Mouse (Mus musculus) heart, adult 2 months (tissue): ENCODE data around the gene Ltbr. TPM values are rescaled to one million over a fixed set of nuclear protein-coding genes. Genes with fewer than 3 reads are reported as not detected.

Source experiments
- DNase-seq, 2 experiments: peaks; one replicate each; pipeline ENCODE4 v3.0.0; 2021
- H3K27ac ChIP-seq: fragments of 200-600 bp; 2 replicates; pipeline ENCODE4 v1.8.1; 2022
- H3K27me3 ChIP-seq: fragments of 200-500 bp; 2 replicates; pipeline ENCODE4 v1.6.1; 2012; ENCODE audit warnings: mild to moderate bottlenecking, low read length, inconsistent platforms, mixed read lengths; ENCODE audit not compliant: control insufficient read depth, insufficient read depth
- H3K36me3 ChIP-seq: fragments of 200-500 bp; 2 replicates; pipeline ENCODE4 v1.6.1; 2012; ENCODE audit warnings: low read length, inconsistent platforms; ENCODE audit not compliant: control insufficient read depth, insufficient read depth
- H3K4me1 ChIP-seq: fragments of 200-500 bp; 2 replicates; pipeline ENCODE4 v1.6.1; 2011; ENCODE audit warnings: low read length; ENCODE audit not compliant: control insufficient read depth, insufficient read depth
- H3K4me3 ChIP-seq: fragments of 200-600 bp; 2 replicates; pipeline ENCODE4 v1.8.1; 2022
- H3K79me2 ChIP-seq: fragments of 200-500 bp; replicated peaks from 2 replicates; pipeline ENCODE4 v1.6.1; 2012; ENCODE audit warnings: mild to moderate bottlenecking, inconsistent platforms, low read length, moderate library complexity, mixed read lengths; ENCODE audit not compliant: control insufficient read depth, insufficient read depth
- H3K9ac ChIP-seq: fragments of 200-500 bp; 2 replicates; pipeline ENCODE4 v1.6.1; 2012; ENCODE audit warnings: low read depth, mild to moderate bottlenecking, control low read depth, inconsistent platforms, low read length, mixed read lengths
- CTCF ChIP-seq: fragments of 200-600 bp; IDR thresholded peaks from 2 replicates; pipeline ENCODE4 v1.8.1; 2022; ENCODE audit warnings: antibody characterized with exemption, mild to moderate bottlenecking, moderate library complexity
- EP300 ChIP-seq: fragments of 200-500 bp; IDR thresholded peaks from 2 replicates; pipeline ENCODE4 v1.6.1; 2011; ENCODE audit warnings: low read depth, low read length, control low read depth; ENCODE audit not compliant: insufficient read depth
- POLR2A ChIP-seq: fragments of 200-500 bp; IDR thresholded peaks from 2 replicates; pipeline ENCODE4 v1.6.1; 2011; ENCODE audit warnings: mild to moderate bottlenecking, low read depth, low read length, control low read depth; ENCODE audit not compliant: insufficient read depth
- WGBS: fragments of 180-500 bp; shearing (Covaris S2); methylation state at CpG from one replicate; pipeline ENCODE4 v1.1.7; 2018; 5-methylcytosine and 5-hydroxymethylcytosine counted together
- intact Hi-C: fragments of 180-260 bp; cut with DNase I; formaldehyde crosslinking; loops from one replicate; pipeline ENCODE4 v1.15.1; 2025
- polyA plus RNA-seq: library from polyadenylated mRNA; depleted of rRNA; stranded (reverse); fragments of >200 nt; gene quantifications from 2 replicates; pipeline ENCODE4 v1.2.3, GENCODE M21; 2012
- total RNA-seq, 2 experiments: library from RNA; stranded (reverse); gene quantifications; 2 replicates each; pipeline ENCODE4 v1.2.3; 2021

The Ltbr gene
- total and polyA plus RNA-seq, 3 experiments: 28.2 to 36.5 (median 28.8) TPM

GRCm38 (mm10) chr6:125322794-125323193 lies 9.1 kb upstream of the Ltbr start:
- H3K27me3 ChIP-seq: 0 out of 2 replicates have a peak, but pooled peaks cover 2% of the 10 kb centered on the region
- TF ChIP-seq POLR2A (no peak), CTCF (no peak), EP300 (no peak)
- H3K4me1 ChIP-seq: no peaks in the 10 kb centered on the region
- no peaks in the 10 kb centered on the region for H3K79me2 ChIP-seq
- H3K36me3 ChIP-seq: no peaks in the 10 kb centered on the region
- H3K9ac ChIP-seq: no peak overlapping the region
- DNase-seq: no peak
- no peak overlapping the region for H3K27ac ChIP-seq
- WGBS: 71% methylated on average over 13 of the region's 13 CpGs
- intact Hi-C loops: no loop called here
- H3K4me3 ChIP-seq: no peak overlapping the region

- H3K4me3 ChIP-seq: no peak overlapping the region
- no peak for TF ChIP-seq POLR2A
- no peak for TF ChIP-seq CTCF
- TF ChIP-seq EP300: no peak
Observed at GRCm38 (mm10) chr6:125321114-125321855, 7.6 kb upstream of the Ltbr start.

GRCm38 (mm10) chr6:125320323-125320722 lies 6.6 kb upstream of the Ltbr start, which contains the start of gene Scnn1a:
Gene Scnn1a, plus strand, starts transcription at chr6:125320659.
- no peak for TF ChIP-seq POLR2A
- TF ChIP-seq CTCF: no peak
- TF ChIP-seq EP300: no peak
- WGBS: 94% methylated on average over 1 of the region's 1 CpGs
- H3K79me2 ChIP-seq: no peaks in the 10 kb centered on the region
- no peak within 1 kb of the TSS for H3K4me3 ChIP-seq
- H3K4me1 ChIP-seq: no peaks in the 10 kb centered on the region
- H3K27ac ChIP-seq: no peak within 1 kb of the TSS
- 0 out of 2 replicates have a peak, but pooled peaks cover 2% of the 10 kb centered on the region for H3K27me3 ChIP-seq
- no peaks in the 10 kb centered on the region for H3K36me3 ChIP-seq
- peak in 1 of 2 experiments; percentile 14 for DNase-seq
- intact Hi-C loops: no loop called here
- H3K9ac ChIP-seq: no peak within 1 kb of the TSS

More at GRCm38 (mm10) chr6:125321114-125321855, 7.6 kb upstream of the Ltbr start:
- H3K27me3 ChIP-seq: 0 out of 2 replicates have a peak, but pooled peaks cover 2% of the 10 kb centered on the region
- no peaks in the 10 kb centered on the region for H3K36me3 ChIP-seq
- DNase-seq: peak in 1 of 2 experiments; percentile 15
- no peak overlapping the region for H3K27ac ChIP-seq
- H3K9ac ChIP-seq: no peak overlapping the region
- no peaks in the 10 kb centered on the region for H3K79me2 ChIP-seq
- no peaks in the 10 kb centered on the region for H3K4me1 ChIP-seq
- 31% methylated on average over 26 of the region's 26 CpGs for WGBS
- intact Hi-C loops: no loop called here

GRCm38 (mm10) chr6:125319919-125320296 lies 6.2 kb upstream of the Ltbr start:
- Histone ChIP-seq H3K36me3 (no peaks in the 10 kb centered on the region), H3K4me3 (no peak overlapping the region), H3K27ac (no peak overlapping the region), H3K79me2 (no peaks in the 10 kb centered on the region), H3K4me1 (no peaks in the 10 kb centered on the region), H3K27me3 (0 out of 2 replicates have a peak, but pooled peaks cover 2% of the 10 kb centered on the region), H3K9ac (no peak overlapping the region)
- no peak for TF ChIP-seq EP300
- TF ChIP-seq POLR2A: no peak
- no peak for TF ChIP-seq CTCF
- no peak for DNase-seq
- intact Hi-C loops: no loop called here

GRCm38 (mm10) chr6:125318981-125319918 lies 5.6 kb upstream of the Ltbr start:
- Histone ChIP-seq H3K27ac (no peak overlapping the region), H3K79me2 (no peaks in the 10 kb centered on the region), H3K4me1 (peaks cover 2% of the 10 kb centered on the region), H3K36me3 (no peaks in the 10 kb centered on the region), H3K9ac (no peak overlapping the region), H3K27me3 (0 out of 2 replicates have a peak, but pooled peaks cover 2% of the 10 kb centered on the region), H3K4me3 (no peak overlapping the region)
- TF ChIP-seq POLR2A (no peak), CTCF (no peak), EP300 (no peak)
- peak in 1 of 2 experiments; percentile 15 for DNase-seq
- intact Hi-C loops: no loop called here
- WGBS: 63% methylated on average over 15 of the region's 15 CpGs

- DNase-seq: no peak
- H3K27me3 ChIP-seq: 0 out of 2 replicates have a peak, but pooled peaks cover 2% of the 10 kb centered on the region
- no peaks in the 10 kb centered on the region for H3K36me3 ChIP-seq
- no peak overlapping the region for H3K9ac ChIP-seq
- H3K4me3 ChIP-seq: no peak overlapping the region
- WGBS: 29% methylated on average over 7 of the region's 7 CpGs
- TF ChIP-seq CTCF (no peak), EP300 (no peak), POLR2A (no peak)
- intact Hi-C loops: no loop called here
- peaks cover 9% of the 10 kb centered on the region for H3K4me1 ChIP-seq
- no peak overlapping the region for H3K27ac ChIP-seq
- H3K79me2 ChIP-seq: no peaks in the 10 kb centered on the region
Observed at GRCm38 (mm10) chr6:125317077-125317476, 3.4 kb upstream of the Ltbr start.
